Mouse (Mus musculus): ENCODE data around the gene Tiam1. TPM values are rescaled to one million over a fixed set of nuclear protein-coding genes. Genes with fewer than 3 reads are reported as not detected.

Tiam1 gene
- polyA plus RNA-seq, 1 experiment from 2014 or later: 12.3 TPM

- 88% methylated on average over 3 of the region's 3 CpGs for WGBS
- no peak for ATAC-seq
- H3K9ac ChIP-seq: no peak overlapping the region
- no peak overlapping the region for H3K4me3 ChIP-seq (replicated peaks)
- H3K4me2 ChIP-seq (replicated peaks): no peak overlapping the region
- no peaks in the 10 kb centered on the region for H3K36me3 ChIP-seq
- H3K27ac ChIP-seq: no peak overlapping the region
- no peaks in the 10 kb centered on the region for H3K4me1 ChIP-seq (replicated peaks)
- H3K9me3 ChIP-seq: no peaks in the 10 kb centered on the region
- no peaks in the 10 kb centered on the region for H3K27me3 ChIP-seq (replicated peaks)
Observed at GRCm38 (mm10) chr16:89868502-89868901, 275.1 kb downstream of the Tiam1 start.

- H3K9me3 ChIP-seq: no peaks in the 10 kb centered on the region
- H3K4me3 ChIP-seq (replicated peaks): no peak overlapping the region
- H3K36me3 ChIP-seq: no peaks in the 10 kb centered on the region
- H3K4me1 ChIP-seq (replicated peaks): peaks cover 3% of the 10 kb centered on the region; the same call in 1 of the 2 replicates
- no peak for ATAC-seq
- H3K4me2 ChIP-seq (replicated peaks): no peak overlapping the region
- H3K27me3 ChIP-seq (replicated peaks): no peaks in the 10 kb centered on the region
- no peak overlapping the region for H3K27ac ChIP-seq
- 93% methylated on average over 25 of the region's 26 CpGs for WGBS
- no peak overlapping the region for H3K9ac ChIP-seq
Observed at GRCm38 (mm10) chr16:89867212-89867829, 276.2 kb downstream of the Tiam1 start.

GRCm38 (mm10) chr16:89865136-89865535 lies 278.4 kb downstream of the Tiam1 start:
- no peaks in the 10 kb centered on the region for H3K9me3 ChIP-seq
- ATAC-seq: no peak
- no peak overlapping the region for H3K4me3 ChIP-seq (replicated peaks)
- H3K4me1 ChIP-seq (replicated peaks): peaks cover 16% of the 10 kb centered on the region
- no peak overlapping the region for H3K9ac ChIP-seq
- H3K36me3 ChIP-seq: no peaks in the 10 kb centered on the region
- no peak overlapping the region for H3K4me2 ChIP-seq (replicated peaks)
- H3K27ac ChIP-seq: no peak overlapping the region
- 74% methylated on average over 17 of the region's 17 CpGs for WGBS
- H3K27me3 ChIP-seq (replicated peaks): no peaks in the 10 kb centered on the region

- H3K27ac ChIP-seq: no peak overlapping the region
- no peak overlapping the region for H3K9ac ChIP-seq
- no peaks in the 10 kb centered on the region for H3K27me3 ChIP-seq (replicated peaks)
- 68% methylated on average over 3 of the region's 3 CpGs for WGBS
- no peak overlapping the region for H3K4me2 ChIP-seq (replicated peaks)
- ATAC-seq: no peak
- 0 out of 2 replicates have a peak, but pooled peaks cover under 1% of the 10 kb centered on the region for H3K36me3 ChIP-seq
- no peaks in the 10 kb centered on the region for H3K9me3 ChIP-seq
- peaks cover 16% of the 10 kb centered on the region for H3K4me1 ChIP-seq (replicated peaks)
- no peak overlapping the region for H3K4me3 ChIP-seq (replicated peaks)
Observed at GRCm38 (mm10) chr16:89864710-89865109, 278.9 kb downstream of the Tiam1 start.

- Histone ChIP-seq H3K9me3 (no peaks in the 10 kb centered on the region), H3K4me1 (replicated peaks) (peaks cover 16% of the 10 kb centered on the region), H3K36me3 (peaks cover 7% of the 10 kb centered on the region; the same call in 1 of the 2 replicates), H3K27ac (no peak overlapping the region), H3K9ac (no peak overlapping the region), H3K27me3 (replicated peaks) (no peaks in the 10 kb centered on the region), H3K4me3 (replicated peaks) (no peak overlapping the region), H3K4me2 (replicated peaks) (no peak overlapping the region)
- ATAC-seq: no peak
- WGBS: 73% methylated on average over 5 of the region's 5 CpGs
Observed at GRCm38 (mm10) chr16:89863264-89863663, 280.3 kb downstream of the Tiam1 start.

GRCm38 (mm10) chr16:89861531-89861930 lies 282.0 kb downstream of the Tiam1 start:
- 29% methylated on average over 5 of the region's 5 CpGs for WGBS
- Histone ChIP-seq H3K4me2 (replicated peaks) (no peak overlapping the region), H3K27me3 (replicated peaks) (no peaks in the 10 kb centered on the region), H3K36me3 (peaks cover 7% of the 10 kb centered on the region; the same call in 1 of the 2 replicates), H3K9ac (no peak overlapping the region), H3K4me1 (replicated peaks) (peaks cover 16% of the 10 kb centered on the region), H3K27ac (no peak overlapping the region), H3K9me3 (no peaks in the 10 kb centered on the region), H3K4me3 (replicated peaks) (no peak overlapping the region)
- 0 out of 2 replicates have a peak, but pooled peaks have one; percentile 27 for ATAC-seq

GRCm38 (mm10) chr16:89860708-89861107 lies 282.9 kb downstream of the Tiam1 start:
- Histone ChIP-seq H3K9ac (no peak overlapping the region), H3K4me1 (replicated peaks) (peaks cover 16% of the 10 kb centered on the region), H3K36me3 (peaks cover 7% of the 10 kb centered on the region; the same call in 1 of the 2 replicates), H3K4me3 (replicated peaks) (no peak overlapping the region), H3K9me3 (no peaks in the 10 kb centered on the region), H3K27ac (no peak overlapping the region), H3K4me2 (replicated peaks) (no peak overlapping the region), H3K27me3 (replicated peaks) (no peaks in the 10 kb centered on the region)
- ATAC-seq: no peak
- WGBS: 48% methylated on average over 6 of the region's 6 CpGs

GRCm38 (mm10) chr16:89857666-89858065 lies 285.9 kb downstream of the Tiam1 start:
- Histone ChIP-seq H3K4me3 (replicated peaks) (no peak overlapping the region), H3K9ac (no peak overlapping the region), H3K9me3 (no peaks in the 10 kb centered on the region), H3K4me1 (replicated peaks) (peaks cover 16% of the 10 kb centered on the region), H3K27me3 (replicated peaks) (no peaks in the 10 kb centered on the region), H3K27ac (no peak overlapping the region), H3K36me3 (peaks cover 7% of the 10 kb centered on the region; the same call in 1 of the 2 replicates), H3K4me2 (replicated peaks) (no peak overlapping the region)
- no peak for ATAC-seq
- 60% methylated on average over 3 of the region's 3 CpGs for WGBS

GRCm38 (mm10) chr16:89854731-89855130 lies 288.8 kb downstream of the Tiam1 start:
- no peak overlapping the region for H3K4me3 ChIP-seq (replicated peaks)
- no peaks in the 10 kb centered on the region for H3K9me3 ChIP-seq
- no peak overlapping the region for H3K9ac ChIP-seq
- no peaks in the 10 kb centered on the region for H3K27me3 ChIP-seq (replicated peaks)
- no peak overlapping the region for H3K4me2 ChIP-seq (replicated peaks)
- no peak for ATAC-seq
- H3K27ac ChIP-seq: no peak overlapping the region
- 82% methylated on average over 8 of the region's 8 CpGs for WGBS
- H3K4me1 ChIP-seq (replicated peaks): no peaks in the 10 kb centered on the region
- H3K36me3 ChIP-seq: peaks cover 7% of the 10 kb centered on the region; the same call in 1 of the 2 replicates

GRCm38 (mm10) chr16:89851333-89851732 lies 292.2 kb downstream of the Tiam1 start:
- Histone ChIP-seq H3K36me3 (no peaks in the 10 kb centered on the region; the same call in 1 of the 2 replicates), H3K27me3 (replicated peaks) (no peaks in the 10 kb centered on the region), H3K4me3 (replicated peaks) (no peak overlapping the region), H3K9me3 (no peaks in the 10 kb centered on the region), H3K27ac (no peak overlapping the region), H3K4me1 (replicated peaks) (no peaks in the 10 kb centered on the region), H3K9ac (no peak overlapping the region), H3K4me2 (replicated peaks) (no peak overlapping the region)
- 63% methylated on average over 9 of the region's 9 CpGs for WGBS
- no peak for ATAC-seq

- H3K9me3 ChIP-seq: no peaks in the 10 kb centered on the region
- H3K27ac ChIP-seq: no peak overlapping the region
- no peaks in the 10 kb centered on the region; the same call in 1 of the 2 replicates for H3K36me3 ChIP-seq
- no peak overlapping the region for H3K9ac ChIP-seq
- no peaks in the 10 kb centered on the region for H3K27me3 ChIP-seq (replicated peaks)
- H3K4me2 ChIP-seq (replicated peaks): no peak overlapping the region
- WGBS: 81% methylated on average over 19 of the region's 19 CpGs
- ATAC-seq: no peak
- H3K4me3 ChIP-seq (replicated peaks): no peak overlapping the region
- no peaks in the 10 kb centered on the region for H3K4me1 ChIP-seq (replicated peaks)
Observed at GRCm38 (mm10) chr16:89848651-89849597, 294.6 kb downstream of the Tiam1 start.

GRCm38 (mm10) chr16:89848179-89848578 lies 295.4 kb downstream of the Tiam1 start:
- Histone ChIP-seq H3K9ac (no peak overlapping the region), H3K4me3 (replicated peaks) (no peak overlapping the region), H3K27ac (no peak overlapping the region), H3K9me3 (no peaks in the 10 kb centered on the region), H3K4me1 (replicated peaks) (no peaks in the 10 kb centered on the region), H3K4me2 (replicated peaks) (no peak overlapping the region), H3K36me3 (no peaks in the 10 kb centered on the region; the same call in 1 of the 2 replicates), H3K27me3 (replicated peaks) (no peaks in the 10 kb centered on the region)
- ATAC-seq: no peak
- 89% methylated on average over 3 of the region's 3 CpGs for WGBS
